Mouse (Mus musculus) CH12.LX (cell line): ENCODE data around the gene Cx3cl1. TPM values are rescaled to one million over a fixed set of nuclear protein-coding genes. Genes with fewer than 3 reads are reported as not detected.

Experiments
- DNase-seq: peaks from one replicate; pipeline ENCODE4 v3.0.0-alpha.2; 2013; ENCODE audit errors: extremely low read depth
- H3K27ac ChIP-seq: 2 replicates; pipeline ENCODE4 v1.5.1; 2012; ENCODE audit warnings: low read depth, mild to moderate bottlenecking, control low read depth, moderate library complexity; ENCODE audit not compliant: insufficient read depth
- H3K27me3 ChIP-seq: replicated peaks from 2 replicates; pipeline ENCODE3; 2012; ENCODE audit warnings: inconsistent platforms
- H3K36me3 ChIP-seq, 2 experiments: replicated peaks in 1 of 2; 2 replicates each; pipeline versions ENCODE3 to v1.6.1; 2012; ENCODE audit warnings: inconsistent platforms in 1 of 2, low read length in 1 of 2, mild to moderate bottlenecking in 1 of 2, mixed read lengths in 1 of 2, moderate library complexity in 1 of 2; ENCODE audit not compliant: control insufficient read depth in 1 of 2, insufficient read depth in 1 of 2
- H3K4me1 ChIP-seq, 2 experiments: 2 replicates each; pipeline ENCODE4 v1.6.1; 2012; ENCODE audit warnings: inconsistent platforms in 1 of 2, moderate library complexity in 1 of 2; ENCODE audit not compliant: insufficient read depth in 2 of 2, control insufficient read depth in 1 of 2
- H3K4me2 ChIP-seq: 2 replicates; pipeline ENCODE4 v1.6.1; 2012; ENCODE audit warnings: low read depth, mild to moderate bottlenecking, control low read depth; ENCODE audit not compliant: poor library complexity, insufficient read depth, severe bottlenecking
- H3K4me3 ChIP-seq, 3 experiments: fragments of 150-350 bp in 1 of 3; sonication (generic) in 1 of 3; replicated peaks in 1 of 3; 2 replicates each; pipeline versions ENCODE3 to v1.5.1; 2011 to 2012; ENCODE audit warnings: low read depth in 2 of 3, low read length in 2 of 3, mild to moderate bottlenecking in 2 of 3, moderate library complexity in 2 of 3, control low read depth in 1 of 3, improper control_type of control experiment in 1 of 3, inconsistent platforms in 1 of 3, mixed read lengths in 1 of 3; ENCODE audit not compliant: poor library complexity in 1 of 3
- H3K79me2 ChIP-seq: replicated peaks from 2 replicates; pipeline ENCODE4 v1.6.1; 2012; ENCODE audit warnings: mild to moderate bottlenecking, moderate library complexity; ENCODE audit not compliant: control insufficient read depth, poor library complexity, insufficient read depth, severe bottlenecking; ENCODE audit errors: extremely low read depth
- H3K9ac ChIP-seq: 2 replicates; pipeline ENCODE4 v1.6.1; 2012; ENCODE audit warnings: low read depth, mild to moderate bottlenecking, control low read depth, moderate library complexity; ENCODE audit not compliant: insufficient read depth
- H3K9me3 ChIP-seq: replicated peaks from 2 replicates; pipeline ENCODE3; 2012; ENCODE audit warnings: low read length, inconsistent platforms, mixed read lengths
- BHLHE40 ChIP-seq: IDR thresholded peaks from 2 replicates; pipeline ENCODE4 v1.6.1; 2011; ENCODE audit warnings: mild to moderate bottlenecking, low read depth, low read length, improper control_type of control experiment
- CTCF ChIP-seq, 2 experiments: IDR thresholded peaks in 1 of 2; conservative IDR thresholded peaks in 1 of 2; 2 replicates each; pipeline ENCODE4 v1.5.1; 2011 to 2012; ENCODE audit warnings: low read depth in 2 of 2, low read length in 2 of 2, improper control_type of control experiment in 1 of 2, inconsistent platforms in 1 of 2, mild to moderate bottlenecking in 1 of 2, moderate library complexity in 1 of 2
- E2F4 ChIP-seq: IDR thresholded peaks from 2 replicates; pipeline ENCODE4 v1.6.1; 2011; ENCODE audit warnings: low read depth, low read length, improper control_type of control experiment; ENCODE audit not compliant: insufficient replicate concordance
- ELF1 ChIP-seq: IDR thresholded peaks from 2 replicates; pipeline ENCODE4 v1.6.1; 2014; ENCODE audit warnings: low read depth, mild to moderate bottlenecking, inconsistent platforms, low read length, improper control_type of control experiment
- EP300 ChIP-seq: IDR thresholded peaks from 2 replicates; pipeline ENCODE4 v1.6.1; 2011; ENCODE audit warnings: low read length, improper control_type of control experiment
- ETS1 ChIP-seq: conservative IDR thresholded peaks from 2 replicates; pipeline ENCODE4 v1.6.1; 2012; ENCODE audit warnings: low read depth, mild to moderate bottlenecking, inconsistent platforms, low read length, improper control_type of control experiment, moderate library complexity
- GABPA ChIP-seq: IDR thresholded peaks from 2 replicates; pipeline ENCODE4 v1.6.1; 2012; ENCODE audit warnings: low read depth, low read length, improper control_type of control experiment, inconsistent platforms; ENCODE audit not compliant: insufficient replicate concordance
- IRF4 ChIP-seq: IDR thresholded peaks from 2 replicates; pipeline ENCODE4 v1.6.1; 2014; ENCODE audit warnings: low read depth, mild to moderate bottlenecking, inconsistent platforms, low read length, improper control_type of control experiment
- JUN ChIP-seq: IDR thresholded peaks from 2 replicates; pipeline ENCODE4 v1.6.1; 2011; ENCODE audit warnings: low read depth, mild to moderate bottlenecking, low read length, improper control_type of control experiment, moderate library complexity; ENCODE audit not compliant: insufficient read depth
- JUND ChIP-seq: conservative IDR thresholded peaks from 2 replicates; pipeline ENCODE4 v1.6.1; 2011; ENCODE audit warnings: low read depth, low read length, improper control_type of control experiment
- KAT2A ChIP-seq: IDR thresholded peaks from 2 replicates; pipeline ENCODE4 v1.6.1; 2012; ENCODE audit warnings: low read length, improper control_type of control experiment, inconsistent platforms; ENCODE audit not compliant: insufficient replicate concordance
- MAFK ChIP-seq: IDR thresholded peaks from 2 replicates; pipeline ENCODE4 v1.6.1; 2011; ENCODE audit warnings: low read length, improper control_type of control experiment; ENCODE audit not compliant: insufficient replicate concordance
- MAX ChIP-seq: IDR thresholded peaks from 2 replicates; pipeline ENCODE4 v1.6.1; 2011; ENCODE audit warnings: low read length, improper control_type of control experiment
- MAZ ChIP-seq: IDR thresholded peaks from 2 replicates; pipeline ENCODE4 v1.6.1; 2012; ENCODE audit warnings: low read depth, mild to moderate bottlenecking, inconsistent platforms, low read length, improper control_type of control experiment, moderate library complexity
- MEF2A ChIP-seq: IDR thresholded peaks from 2 replicates; pipeline ENCODE4 v1.6.1; 2014; ENCODE audit warnings: low read depth, mild to moderate bottlenecking, inconsistent platforms, low read length, improper control_type of control experiment, borderline replicate concordance
- MXI1 ChIP-seq: IDR thresholded peaks from 2 replicates; pipeline ENCODE4 v1.6.1; 2011; ENCODE audit warnings: mild to moderate bottlenecking, low read depth, low read length, improper control_type of control experiment
- MYC ChIP-seq: IDR thresholded peaks from 2 replicates; pipeline ENCODE4 v1.6.1; 2011; ENCODE audit warnings: low read depth, mild to moderate bottlenecking, improper control_type of control experiment, low read length
- PAX5 ChIP-seq: IDR thresholded peaks from 2 replicates; pipeline ENCODE4 v1.6.1; 2012; ENCODE audit warnings: low read length, inconsistent platforms, mixed read lengths
- POLR2A ChIP-seq: IDR thresholded peaks from 2 replicates; pipeline ENCODE4 v1.6.1; 2011; ENCODE audit warnings: low read depth, mild to moderate bottlenecking, improper control_type of control experiment, low read length
- TCF12 ChIP-seq: IDR thresholded peaks from 2 replicates; pipeline ENCODE4 v1.6.1; 2014; ENCODE audit warnings: low read depth, mild to moderate bottlenecking, inconsistent platforms, low read length, improper control_type of control experiment
- UBTF ChIP-seq: IDR thresholded peaks from 2 replicates; pipeline ENCODE4 v1.6.1; 2012; ENCODE audit warnings: low read depth, mild to moderate bottlenecking, inconsistent platforms, low read length, improper control_type of control experiment, moderate library complexity
- USF1 ChIP-seq: IDR thresholded peaks from 2 replicates; pipeline ENCODE4 v1.6.1; 2014; ENCODE audit warnings: low read depth, mild to moderate bottlenecking, inconsistent platforms, low read length, improper control_type of control experiment
- USF2 ChIP-seq: conservative IDR thresholded peaks from 2 replicates; pipeline ENCODE4 v1.6.1; 2011; ENCODE audit warnings: low read depth, low read length, improper control_type of control experiment
- ZMIZ1 ChIP-seq: IDR thresholded peaks from 2 replicates; pipeline ENCODE4 v1.6.1; 2012; ENCODE audit warnings: low read depth, mild to moderate bottlenecking, inconsistent platforms, low read length, improper control_type of control experiment
- ZNF384 ChIP-seq: IDR thresholded peaks from 2 replicates; pipeline ENCODE4 v1.6.1; 2012; ENCODE audit warnings: low read depth, low read length, improper control_type of control experiment, inconsistent platforms
- dilution Hi-C: fragments of 300-500 bp; cut with MboI; formaldehyde crosslinking; loops from 2 replicates; pipeline ENCODE4 v1.14.3; 2020; ENCODE audit warnings: low sequenced_read_pairs; ENCODE audit not compliant: extremely low pct_unique_long_range_greater_than_20kb, extremely low pct_ligation_motif_present
- in situ Hi-C: fragments of 300-500 bp; cut with MboI; formaldehyde crosslinking; loops from 3 replicates; pipeline ENCODE4 v1.14.3; 2019; ENCODE audit warnings: low sequenced_read_pairs, low pct_ligation_motif_present, low pct_unique_long_range_greater_than_20kb, mixed read lengths
- polyA plus RNA-seq: library from polyadenylated mRNA; unstranded; fragments of >175 nt; gene quantifications from 2 replicates; pipeline ENCODE4 v1.2.1, GENCODE M21; 2012; ENCODE audit warnings: low read depth; ENCODE audit not compliant: insufficient read length
- total RNA-seq, 2 experiments: library from RNA; depleted of rRNA; stranded (reverse); fragments of 300-350 nt in 1 of 2; fragments of >200 nt in 1 of 2; gene quantifications; 2 replicates each; pipeline ENCODE4 v1.2.3; 2012 to 2014

The Cx3cl1 gene
- total and polyA plus RNA-seq, 3 experiments: 0.19 to 4.2 (median 3.7) TPM

DNA sequence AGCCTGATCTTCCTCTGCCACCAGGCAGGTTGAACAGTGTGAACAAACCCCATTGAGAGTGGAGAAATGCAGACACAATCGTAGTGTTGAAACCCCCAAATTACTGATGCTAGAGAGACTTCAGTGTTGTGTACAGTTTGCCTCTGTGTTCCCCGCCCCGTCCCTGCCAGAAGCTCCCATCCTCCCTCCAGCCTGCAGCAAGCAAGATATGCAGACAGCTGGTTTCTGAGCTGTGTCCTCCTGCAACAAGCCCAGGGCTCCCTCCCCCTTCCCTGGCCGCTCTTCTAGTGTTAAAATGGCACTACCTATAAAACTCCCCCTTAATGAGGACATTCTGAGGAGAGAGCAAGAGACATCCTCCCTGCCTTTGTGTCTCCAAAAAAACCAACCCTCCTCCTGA is 42.5 kb upstream of the Cx3cl1 start:
- Histone ChIP-seq H3K4me3 (no peak overlapping the region), H3K27ac (no peak overlapping the region), H3K79me2 (no peaks in the 10 kb centered on the region), H3K4me2 (no peak overlapping the region), H3K9ac (no peak overlapping the region), H3K9me3 (peaks cover 11% of the 10 kb centered on the region), H3K36me3 (no peaks in the 10 kb centered on the region), H3K27me3 (no peaks in the 10 kb centered on the region), H3K4me1 (peaks cover 7 to 17% of the 10 kb centered on the region in 2 experiments)
- TF ChIP-seq UBTF: no peak
- no peak for TF ChIP-seq PAX5
- no peak for TF ChIP-seq IRF4
- TF ChIP-seq CTCF (conservative IDR thresholded peaks at IDR 0.05 in 1 of 2, IDR thresholded peaks at IDR 0.05 in 1 of 2; ENCODE audit: low read depth in 2 of 2, low read length in 2 of 2): no peak
- no peak for TF ChIP-seq ELF1
- no peak for TF ChIP-seq TCF12
- TF ChIP-seq GABPA: no peak
- TF ChIP-seq JUN: no peak
- no peak for TF ChIP-seq MYC
- TF ChIP-seq ZMIZ1: no peak
- TF ChIP-seq EP300: no peak
- TF ChIP-seq POLR2A: no peak
- TF ChIP-seq KAT2A: no peak
- no peak for TF ChIP-seq E2F4
- no peak for TF ChIP-seq MAFK
- no peak for TF ChIP-seq ZNF384
- no peak for DNase-seq
- dilution Hi-C loops (no loop called here), in situ Hi-C loops (no loop called here)

DNA sequence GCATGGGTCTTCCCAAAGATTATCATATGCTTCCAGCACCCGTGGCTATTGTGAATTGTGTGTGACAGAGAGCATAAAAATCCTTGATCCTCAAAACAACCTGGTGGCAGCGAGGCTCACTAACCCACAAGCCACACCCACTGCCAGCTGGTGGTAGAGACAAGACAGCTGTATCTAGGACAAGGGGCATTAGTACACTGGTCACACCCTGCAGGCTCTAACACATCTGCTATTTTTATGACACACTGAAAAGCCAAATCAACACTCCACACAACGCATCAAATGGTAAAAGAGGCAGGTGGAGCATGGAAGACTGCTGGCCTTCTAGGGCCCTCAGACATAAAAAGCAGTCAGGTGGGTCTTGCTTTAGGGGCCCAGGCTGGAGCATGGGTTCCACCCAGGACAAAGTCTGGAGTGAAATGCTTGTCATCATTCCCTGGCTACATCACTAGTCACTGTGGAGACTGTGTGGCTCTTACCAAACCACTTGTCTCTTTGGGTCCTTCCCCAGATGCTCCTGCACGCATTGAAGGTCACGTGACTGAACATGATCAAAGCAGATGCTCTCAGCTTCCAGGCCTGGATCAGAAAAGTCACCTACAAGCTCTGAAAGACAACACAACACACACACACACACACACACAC is 37.9 kb upstream of the Cx3cl1 start:
- no peaks in the 10 kb centered on the region for H3K36me3 ChIP-seq
- H3K27me3 ChIP-seq: no peaks in the 10 kb centered on the region
- dilution Hi-C loops (no loop called here), in situ Hi-C loops (no loop called here)
- 0 out of 2 replicates have a peak overlapping the region, but pooled peaks have one; percentile 3 for H3K27ac ChIP-seq
- no peak overlapping the region for H3K4me2 ChIP-seq
- peaks cover 6% of the 10 kb centered on the region for H3K9me3 ChIP-seq
- H3K79me2 ChIP-seq: no peaks in the 10 kb centered on the region
- no peak for DNase-seq
- TF ChIP-seq MXI1 (no peak), USF2 (peak; percentile 49), MAX (peak; percentile 42; the same call in 1 of the 2 replicates), ZNF384 (no peak), BHLHE40 (0 out of 2 replicates have a peak, but pooled peaks have one; percentile 3), USF1 (peak; percentile 57), ETS1 (peak; percentile 69), EP300 (peak; percentile 42; the same call in 1 of the 2 replicates), JUND (no peak), POLR2A (no peak), MAZ (no peak), MEF2A (peak; percentile 29; the same call in 1 of the 2 replicates), IRF4 (no peak)
- H3K4me3 ChIP-seq: no peak overlapping the region
- H3K9ac ChIP-seq: no peak overlapping the region
- H3K4me1 ChIP-seq: peaks cover 19 to 51% of the 10 kb centered on the region in 2 experiments
